ENCODE assay signal across 10 mouse cellular contexts in genomic region chr17:53833366-53833765, GRCm38 (mm10). TPM values are rescaled to one million over a fixed set of nuclear protein-coding genes. Genes with fewer than 3 reads are reported as not detected.
DNase-seq lines count a peak whose midpoint lies in the region; ATAC-seq and TF ChIP-seq lines count a peak whose summit lies in the region.
"Had no signal": no experiment of that assay in that cellular context is flagged by ENCODE, and none has a peak within 500 bp of the region (broad histone marks: within the 10 kb centered on the region; RNA-seq: fewer than 3 reads in every experiment).

No protein-coding gene starts in this region.

- H3K36me3 ChIP-seq in kidney, adult 2 months (ENCODE audit: control insufficient read depth, insufficient read depth, low read length), result peaks cover 7% of the 10 kb centered on the region
- H3K36me3 ChIP-seq in kidney, embryonic 15.5 days, result no peaks in the 10 kb centered on the region
- H3K36me3 ChIP-seq in G1E (replicated peaks), result no peaks in the 10 kb centered on the region
- H3K36me3 ChIP-seq: liver, embryonic 15.5 days had no signal

- no peak overlapping the region; the same call in 1 of the 2 replicates for H3K27ac ChIP-seq in kidney, adult 2 months (ENCODE audit: insufficient read depth, low read depth, low read length)
- no peak overlapping the region for H3K27ac ChIP-seq in kidney, embryonic 15.5 days
- H3K27ac ChIP-seq: liver, embryonic 15.5 days had no signal

- H3K4me2 ChIP-seq in kidney, embryonic 15.5 days, result no peak overlapping the region
- H3K4me2 ChIP-seq: liver, embryonic 15.5 days had no signal

- no peaks in the 10 kb centered on the region for H3K27me3 ChIP-seq in kidney, adult 2 months (replicated peaks; ENCODE audit: control insufficient read depth, insufficient read depth, low read length)
- no peaks in the 10 kb centered on the region for H3K27me3 ChIP-seq in kidney, embryonic 15.5 days
- H3K27me3 ChIP-seq in G1E (ENCODE audit: insufficient read depth, low read length), result no peaks in the 10 kb centered on the region
- H3K27me3 ChIP-seq: liver, embryonic 15.5 days had no signal

- H3K9me3 ChIP-seq in kidney, embryonic 15.5 days (replicated peaks), result 0 out of 2 replicates have a peak, but pooled peaks cover 4% of the 10 kb centered on the region
- H3K9me3 ChIP-seq in G1E (replicated peaks), result no peaks in the 10 kb centered on the region
- H3K9me3 ChIP-seq: liver, embryonic 15.5 days had no signal

- H3K4me3 ChIP-seq in kidney, adult 2 months (ENCODE audit: insufficient read depth, low read depth, low read length), result no peak overlapping the region
- H3K4me3 ChIP-seq in kidney, embryonic 15.5 days (replicated peaks), result no peak overlapping the region
- no peak overlapping the region for H3K4me3 ChIP-seq in G1E (ENCODE audit: low read depth, low read length)
- H3K4me3 ChIP-seq: liver, embryonic 15.5 days had no signal

- WGBS in kidney, adult 2 months, result 59% methylated on average over 3 of the region's 3 CpGs
- 58% methylated on average over 3 of the region's 3 CpGs for WGBS in kidney, embryonic 15.5 days

- no peaks in the 10 kb centered on the region; the same call in 1 of the 2 replicates for H3K4me1 ChIP-seq in kidney, adult 2 months (ENCODE audit: control insufficient read depth, insufficient read depth, low read length)
- no peaks in the 10 kb centered on the region for H3K4me1 ChIP-seq in kidney, embryonic 15.5 days
- no peaks in the 10 kb centered on the region for H3K4me1 ChIP-seq in G1E (ENCODE audit: insufficient read depth, low read depth, low read length)
- H3K4me1 ChIP-seq: liver, embryonic 15.5 days had no signal

- no peak overlapping the region for H3K9ac ChIP-seq in kidney, embryonic 15.5 days
- H3K9ac ChIP-seq: liver, embryonic 15.5 days had no signal

- no peak for TF ChIP-seq POLR2A in kidney, adult 2 months (IDR thresholded peaks at IDR 0.05; ENCODE audit: low read depth, low read length)

- no peak for ATAC-seq in kidney, embryonic 15.5 days (replicated peaks; ENCODE audit: low FRiP score)
- peak; percentile 28; the same call in 1 of the 2 replicates for ATAC-seq in G1E (ENCODE audit: extremely low read depth, insufficient number of reproducible peaks, low FRiP score, poor library complexity, severe bottlenecking)
- ATAC-seq in hematopoietic stem cell, adult 5-6 weeks (replicated peaks in 1 of 2; ENCODE audit: insufficient read depth in 1 of 2, low FRiP score in 2 of 2, low TSS enrichment in 1 of 2, low read depth in 1 of 2, poor library complexity in 2 of 2, severe bottlenecking in 2 of 2), result peak; percentile 48 to 76; a peak in 3 of 4 replicates
- ATAC-seq in megakaryocyte, adult 5-6 weeks (ENCODE audit: poor library complexity, severe bottlenecking), result no peak

- DNase-seq in kidney, adult 2 months, result peak; percentile 40
- DNase-seq in G1E (ENCODE audit: low spot score), result no peak
- DNase-seq in c-Kit-positive CD71-negative TER-119-negative erythroid progenitor cells, embryonic 14.5 days (ENCODE audit: low read depth), result peak; percentile 2
- DNase-seq in left cerebral cortex, adult 18-20 months (ENCODE audit: low spot score in 2 of 2), result peak; percentile 12 to 26
- no peak for DNase-seq in spleen, postnatal 10 days (ENCODE audit: low spot score in 2 of 2)

- no peak; the same call in 1 of the 2 replicates for TF ChIP-seq CTCF in kidney, adult 2 months (conservative IDR thresholded peaks at IDR 0.05; ENCODE audit: insufficient read depth, insufficient read length, low read depth, low read length)
- peak; percentile 27; the same call in 1 of the 2 replicates for TF ChIP-seq CTCF in G1E (IDR thresholded peaks at IDR 0.05; ENCODE audit: low read depth, low read length)

RNA-seq across cellular contexts. Expression of gene Sult1c2, which starts 12.8 kb away (rescaled TPM):
- 77.9 and 94.0 TPM in 2 replicates for polyA plus RNA-seq in kidney, adult 2 months (2012; rRNA removed)
- polyA plus RNA-seq in kidney, embryonic 15.5 days (2015; fragmentation: Nextera tagmentation; extraction: Ambion mirVana), result 1.4 TPM in 2 replicates
- not detected in 2 replicates for total RNA-seq in G1E (2014; fragmentation: Nextera tagmentation)
- 0.11 TPM in 1 of 2 replicates, not detected in the other for total RNA-seq in G1E (2017)
- not detected in 2 replicates for polyA plus RNA-seq in G1E (2012)
- not detected in 2 replicates for total RNA-seq in hematopoietic stem cell, adult 5-6 weeks (2017)
- total RNA-seq in left cerebral cortex, adult 18-20 months (2021), result not detected
- not detected in 2 replicates for total RNA-seq in megakaryocyte, adult 5-6 weeks (2015)
- total RNA-seq in megakaryocyte, adult 5-6 weeks (2017), result not detected in 2 replicates
- polyA plus RNA-seq: liver, embryonic 15.5 days; testis, adult 2 months had no signal

Comparison
In these comparisons a context has a peak if more than half of its experiments do, and no peak if none do; other contexts are left out.
1. DNase-seq: peak in kidney, adult 2 months (single experiment), c-Kit-positive CD71-negative TER-119-negative erythroid progenitor cells, embryonic 14.5 days (single experiment) and left cerebral cortex, adult 18-20 months (2 of 2); none in G1E (single experiment) and spleen, postnatal 10 days (0 of 2).
2. ATAC-seq: peak in G1E (single experiment) and hematopoietic stem cell, adult 5-6 weeks (2 of 2); none in kidney, embryonic 15.5 days (single experiment) and megakaryocyte, adult 5-6 weeks (single experiment).